Mouse (Mus musculus) A20 (cell line): ENCODE data around the gene Exog.

Source experiments
- DNase-seq: peaks from one replicate; pipeline ENCODE4 v3.0.0-alpha.2; 2011; ENCODE audit warnings: low read depth, low spot score

The Exog gene

GRCm38 (mm10) chr9:119460410-119460809, 15.7 kb downstream of the Exog start:
- peak; percentile 57 for DNase-seq

GRCm38 (mm10) chr9:119465056-119465455, 20.3 kb downstream of the Exog start:
- DNase-seq = no peak

DNA sequence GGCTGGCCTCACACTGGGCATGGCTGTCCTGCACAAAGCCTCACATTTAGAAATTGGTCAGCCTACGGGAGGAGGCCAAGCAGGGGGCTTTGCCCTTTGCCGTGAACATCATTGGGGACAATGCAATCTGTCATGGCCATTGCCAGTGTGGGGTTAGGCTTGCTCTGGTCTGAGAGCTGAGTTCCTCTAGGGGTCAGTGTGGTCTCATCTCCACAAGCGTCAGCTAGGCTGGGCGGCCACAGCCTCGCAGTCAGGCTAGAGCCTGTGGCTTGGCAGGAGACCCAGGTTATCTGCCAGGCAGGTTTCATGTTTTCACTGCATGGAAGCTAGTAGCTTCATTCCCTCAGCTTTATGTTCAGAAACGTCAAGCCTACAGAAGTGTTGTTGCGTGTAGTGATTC, 20.9 kb downstream of the Exog start:
- peak; percentile 8 for DNase-seq

DNA sequence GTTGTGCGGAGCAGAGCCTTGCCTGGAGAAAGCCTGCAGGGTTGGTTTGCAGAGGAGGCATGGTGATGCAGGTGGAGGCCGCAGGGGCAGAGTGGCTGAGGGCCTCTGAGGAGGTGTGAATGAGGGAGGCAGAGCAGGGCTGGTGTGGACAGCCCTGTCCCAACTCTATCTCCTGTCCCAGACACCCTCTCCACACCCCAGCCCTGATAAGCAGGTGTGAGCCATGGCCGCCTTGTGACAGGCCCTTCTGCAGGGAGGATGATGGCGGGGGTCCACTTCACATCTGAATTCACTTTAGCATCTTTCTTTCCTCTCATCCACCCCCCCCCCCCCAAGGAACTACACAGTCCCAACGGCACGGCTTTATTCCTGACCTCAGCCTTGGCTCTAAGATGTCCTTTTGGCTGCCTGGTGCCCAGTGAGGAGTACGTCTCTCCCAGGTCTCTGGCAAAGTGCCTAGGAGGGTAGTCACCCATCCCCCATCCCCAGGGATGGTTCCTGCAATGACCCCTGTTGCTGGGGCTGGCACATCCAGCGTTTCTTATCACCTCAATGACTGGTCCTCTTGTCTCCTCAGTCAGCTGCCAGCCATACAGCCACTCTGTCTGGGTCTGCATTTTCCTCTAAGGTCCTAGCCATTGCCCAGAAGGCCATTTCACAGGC, 25.1 kb downstream of the Exog start:
- no peak for DNase-seq

- DNase-seq = no peak
Measured at GRCm38 (mm10) chr9:119472412-119472918, 27.7 kb downstream of the Exog start.

DNA sequence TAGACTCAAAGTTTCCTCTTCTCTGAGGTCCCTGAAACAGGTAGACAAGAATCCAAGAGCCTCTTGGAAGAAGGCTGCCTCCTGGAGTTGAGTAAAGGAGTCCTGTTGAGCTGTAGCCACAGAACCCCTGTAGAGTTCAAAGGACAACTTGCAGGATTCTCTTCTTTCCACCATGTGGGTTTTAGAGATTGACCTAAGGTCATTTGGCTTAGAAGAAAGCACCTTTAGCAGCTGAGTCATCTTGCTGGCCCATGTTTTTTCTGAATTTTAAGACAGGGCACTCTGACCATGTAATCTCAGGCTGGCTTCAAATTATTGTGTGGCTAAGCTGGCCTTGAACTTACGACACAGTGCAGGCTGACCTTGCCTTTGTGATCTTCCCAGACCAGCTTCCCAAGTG, 28.3 kb downstream of the Exog start:
- no peak for DNase-seq

- DNase-seq = no peak
Measured at GRCm38 (mm10) chr9:119473608-119474164, 28.9 kb downstream of the Exog start.

GRCm38 (mm10) chr9:119474717-119475611, 30.2 kb downstream of the Exog start:
- DNase-seq = no peak

DNA sequence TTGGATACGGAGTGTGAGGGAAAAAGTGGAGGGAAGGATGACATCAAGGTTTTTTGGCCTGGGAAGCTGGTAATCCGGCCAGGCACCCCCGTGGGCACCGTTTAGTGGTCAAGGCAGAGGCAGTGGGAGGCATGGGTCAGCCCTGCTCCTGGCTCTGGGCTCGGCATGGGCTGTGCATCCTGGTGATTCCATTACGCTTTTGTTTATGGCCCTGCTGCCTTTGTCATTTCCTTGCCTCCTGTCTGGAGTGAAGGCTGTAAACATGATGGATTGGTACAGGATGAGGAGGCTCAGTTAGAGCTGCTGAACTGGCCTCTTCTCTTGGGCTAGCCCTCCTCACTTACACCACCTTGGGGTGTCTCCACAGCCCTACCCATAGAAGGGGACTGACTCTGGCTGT, 33.0 kb downstream of the Exog start:
- DNase-seq = no peak

DNA sequence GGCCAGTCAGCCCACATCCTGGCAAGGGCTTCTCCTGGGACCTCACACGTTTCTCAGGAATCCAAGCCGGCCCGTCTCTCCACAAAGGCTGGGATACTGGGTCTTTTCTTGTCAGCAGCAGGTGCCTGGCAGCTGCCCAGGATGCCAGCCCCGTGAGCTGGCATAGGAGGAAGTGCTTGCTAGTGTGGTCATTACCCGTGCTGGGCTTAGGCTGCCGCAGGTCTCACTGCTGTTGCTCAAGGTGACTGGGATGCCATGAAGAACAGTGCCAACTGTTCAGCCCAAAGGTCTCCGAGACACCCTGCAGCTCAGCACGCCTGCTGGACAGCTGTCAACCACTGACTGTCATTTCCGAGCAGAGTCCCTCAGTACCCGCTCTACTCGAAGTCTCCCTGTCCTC, 33.6 kb downstream of the Exog start:
- DNase-seq = no peak

DNA sequence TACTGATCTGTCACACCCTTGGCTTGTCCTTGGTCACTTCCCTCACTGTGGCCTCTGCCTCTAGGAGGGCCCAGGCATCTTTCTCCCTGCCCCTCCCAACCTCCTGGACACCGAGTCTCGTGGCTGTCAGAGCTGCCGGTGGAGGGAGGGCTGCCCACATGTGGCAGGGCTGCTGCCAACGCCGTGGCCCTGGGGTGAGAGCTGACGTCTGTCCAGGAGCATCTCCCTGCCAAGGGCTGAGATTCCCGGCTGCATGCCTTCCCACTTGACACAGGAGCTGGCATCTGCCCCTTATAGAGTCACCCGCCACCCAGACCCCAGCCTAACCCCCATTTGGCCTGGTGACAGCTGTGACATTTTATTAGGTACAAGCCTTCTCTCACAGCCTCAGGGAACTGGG, 34.6 kb downstream of the Exog start:
- DNase-seq = no peak

- DNase-seq = no peak
Measured at GRCm38 (mm10) chr9:119481612-119482011, 36.9 kb downstream of the Exog start.

GRCm38 (mm10) chr9:119483554-119484353, 39.0 kb downstream of the Exog start:
- no peak for DNase-seq

- DNase-seq = no peak
Measured at GRCm38 (mm10) chr9:119484420-119484819, 39.7 kb downstream of the Exog start.

GRCm38 (mm10) chr9:119484868-119485267, 40.1 kb downstream of the Exog start:
- DNase-seq = no peak

DNA sequence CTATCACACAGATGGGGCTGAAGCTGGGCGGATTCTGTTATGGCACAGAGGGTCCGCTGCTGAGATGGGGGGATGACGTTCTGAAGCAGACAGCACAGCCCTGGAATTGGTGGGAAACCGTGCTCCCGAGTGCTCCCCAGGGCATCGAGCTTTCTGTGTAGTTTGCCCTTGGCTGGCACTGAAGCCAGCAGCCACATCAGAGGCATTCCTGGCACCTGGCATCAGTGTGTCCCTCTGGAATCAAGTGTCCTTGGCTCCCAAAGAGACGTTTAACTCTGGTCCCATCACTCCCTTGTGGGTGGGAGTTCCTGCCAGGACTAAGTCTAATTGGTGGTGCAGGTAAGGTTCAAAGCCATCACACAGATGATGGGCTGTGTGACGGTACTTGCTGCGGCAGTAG, 51.6 kb downstream of the Exog start:
- no peak for DNase-seq

GRCm38 (mm10) chr9:119496960-119497359, 52.2 kb downstream of the Exog start:
- DNase-seq = no peak

- DNase-seq = no peak
Measured at GRCm38 (mm10) chr9:119497546-119498246, 53.0 kb downstream of the Exog start.

- DNase-seq = no peak
Measured at GRCm38 (mm10) chr9:119498247-119498607, 53.5 kb downstream of the Exog start.

GRCm38 (mm10) chr9:119498885-119499284, 54.1 kb downstream of the Exog start:
- no peak for DNase-seq

GRCm38 (mm10) chr9:119503613-119504012, 58.9 kb downstream of the Exog start:
- no peak for DNase-seq
